Mouse (Mus musculus) adrenal gland, adult 2 months (tissue): ENCODE measurements around the gene Dhx34. TPM values are rescaled to one million over a fixed set of nuclear protein-coding genes. Genes with fewer than 3 reads are reported as not detected.
"Not testable (repeated sequence)": the region's sequence is repeated elsewhere in the genome, so short reads cannot be mapped to it uniquely, and the experiment has no call there.

Experiments
- DNase-seq: peaks from one replicate; pipeline ENCODE4 v3.0.0; 2021
- long read RNA-seq: library from polyadenylated mRNA; stranded (forward); transcript quantifications from one replicate; pipeline ENCODE4 v2.0.0, GENCODE M21; 2021
- polyA plus RNA-seq: library from polyadenylated mRNA; depleted of rRNA; stranded (reverse); fragments of >200 nt; gene quantifications from 2 replicates; pipeline ENCODE4 v1.2.3, GENCODE M21; 2012; rRNA removed
- total RNA-seq, 2 experiments: library from RNA; stranded (reverse); gene quantifications; 2 replicates each; pipeline ENCODE4 v1.2.3; 2021

The Dhx34 gene
- total RNA-seq (10 to 100 TPM; 10.3 to 12.6 TPM), polyA plus RNA-seq (37.1 and 44.3 TPM in 2 replicates)
- long read RNA-seq, partial matches to known transcripts, result 8 of 17 reads
- long read RNA-seq, other reads (novel, unspliced or antisense), result 7 of 17 reads

GRCm38 (mm10) chr7:16221582-16222272 is at the start of gene Dhx34:
Gene Dhx34 (minus strand): TSS chr7:16222037.
- DNase-seq, result peak; percentile 96

DNA sequence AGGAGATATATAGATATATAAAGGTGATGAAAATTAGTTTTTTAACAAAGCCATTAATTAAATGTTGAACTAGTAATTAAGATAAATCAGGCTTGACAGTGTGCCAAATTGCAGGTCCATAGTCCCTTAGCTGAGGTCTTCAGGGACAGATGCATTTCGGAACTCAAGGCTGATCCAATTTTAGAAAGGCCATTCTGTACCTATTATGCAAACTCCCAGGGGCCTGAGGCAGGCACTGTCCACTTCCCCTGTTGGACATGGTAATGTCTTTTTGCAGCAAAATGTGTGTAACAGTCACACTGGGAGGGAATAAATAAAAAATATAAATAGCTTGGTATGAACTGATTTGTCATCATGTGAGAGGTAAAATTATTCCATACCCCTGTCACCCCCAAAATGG is 49.3 kb upstream of the Dhx34 start:
- no peak for DNase-seq

DNA sequence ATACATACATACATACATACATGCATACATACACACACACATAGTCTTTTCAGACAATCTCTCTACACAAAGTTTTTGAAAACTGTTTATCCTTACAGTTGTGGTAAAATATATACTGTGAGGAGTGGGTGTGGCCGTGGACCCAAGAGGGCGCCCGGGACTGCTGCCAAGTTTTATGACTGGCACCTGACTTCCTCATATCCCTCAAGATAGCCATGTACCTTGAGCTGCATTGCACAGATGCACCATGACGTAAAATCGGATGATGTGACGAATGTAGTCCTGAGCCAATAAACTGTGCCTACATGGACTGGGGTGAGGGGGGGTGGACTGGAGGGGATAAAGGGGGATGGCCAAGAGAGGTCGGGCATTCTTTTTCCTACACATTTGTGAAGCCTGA is 44.8 kb upstream of the Dhx34 start:
- not testable (repeated sequence) for DNase-seq

GRCm38 (mm10) chr7:16265856-16266255 is 44.0 kb upstream of the Dhx34 start:
- DNase-seq, result no peak

- no peak for DNase-seq
Measured at GRCm38 (mm10) chr7:16263843-16264242, 42.0 kb upstream of the Dhx34 start.

DNA sequence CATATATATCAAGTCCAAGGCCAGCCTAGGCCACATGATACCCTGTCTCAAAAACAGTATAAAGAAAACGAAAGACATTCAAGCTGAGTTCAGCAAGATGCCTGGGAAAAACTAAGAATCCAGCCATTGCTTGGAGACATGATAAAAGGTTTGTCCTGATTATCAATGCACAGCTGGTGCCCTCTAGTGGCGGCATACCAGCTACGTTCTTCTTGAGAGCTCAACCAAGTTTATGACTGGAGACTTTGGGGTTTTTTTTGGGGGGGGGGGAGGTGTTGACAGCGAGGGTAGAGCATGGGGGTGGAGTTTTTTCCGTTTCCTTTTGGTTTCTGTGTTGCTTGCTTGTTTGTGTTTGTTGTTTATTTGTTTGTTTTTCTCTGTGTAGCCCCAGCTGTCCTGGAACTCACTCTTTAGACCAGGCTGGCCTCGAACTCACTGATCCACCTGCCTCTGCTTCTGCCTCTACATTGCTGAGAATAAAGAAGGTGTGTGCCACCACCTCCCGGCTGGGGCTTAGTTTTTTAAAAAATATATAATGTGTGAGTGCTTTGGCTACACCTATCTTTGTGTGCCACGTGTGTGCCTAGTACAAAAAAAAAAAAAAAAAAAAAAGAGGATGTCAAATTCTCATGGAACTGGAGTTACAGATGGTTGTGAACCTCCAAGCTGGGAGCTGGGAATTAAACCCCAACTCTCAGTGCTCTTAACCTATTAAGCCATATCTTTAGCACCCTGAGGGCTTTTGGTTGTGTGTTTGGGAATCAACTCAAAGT is 41.4 kb upstream of the Dhx34 start:
- peak; percentile 64 for DNase-seq

- no peak for DNase-seq
Measured at GRCm38 (mm10) chr7:16261097-16261496, 39.3 kb upstream of the Dhx34 start.

DNA sequence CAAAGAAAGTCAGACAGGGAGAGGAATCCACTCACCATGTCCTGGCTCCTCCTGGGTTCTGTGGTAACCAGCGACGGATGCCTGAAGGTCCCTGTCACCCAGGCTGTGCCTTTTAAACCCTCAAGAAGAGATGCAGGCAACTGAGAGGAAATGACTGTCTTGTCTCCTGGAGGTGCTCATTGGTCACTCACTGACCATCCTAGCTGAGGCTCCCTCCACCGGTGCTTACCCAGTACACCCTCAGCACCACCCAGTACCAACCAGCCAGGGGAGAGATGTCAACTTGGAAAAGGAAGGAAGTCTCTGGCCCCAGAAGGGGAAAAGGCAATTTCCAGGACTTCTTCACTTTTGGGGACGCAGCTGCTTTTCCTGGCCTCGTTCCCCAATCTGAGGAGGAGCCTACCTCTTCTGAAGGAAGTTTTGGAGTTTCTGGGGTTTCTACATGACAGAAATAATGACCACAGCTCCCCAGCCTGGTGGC is 37.3 kb upstream of the Dhx34 start, which contains the start of gene C5ar1:
TSS of gene C5ar1 (minus strand) at position 431 of the 481 bp plus-strand sequence.
- DNase-seq, result no peak

- DNase-seq, result no peak
Measured at GRCm38 (mm10) chr7:16257830-16258229, 36.0 kb upstream of the Dhx34 start.

DNA sequence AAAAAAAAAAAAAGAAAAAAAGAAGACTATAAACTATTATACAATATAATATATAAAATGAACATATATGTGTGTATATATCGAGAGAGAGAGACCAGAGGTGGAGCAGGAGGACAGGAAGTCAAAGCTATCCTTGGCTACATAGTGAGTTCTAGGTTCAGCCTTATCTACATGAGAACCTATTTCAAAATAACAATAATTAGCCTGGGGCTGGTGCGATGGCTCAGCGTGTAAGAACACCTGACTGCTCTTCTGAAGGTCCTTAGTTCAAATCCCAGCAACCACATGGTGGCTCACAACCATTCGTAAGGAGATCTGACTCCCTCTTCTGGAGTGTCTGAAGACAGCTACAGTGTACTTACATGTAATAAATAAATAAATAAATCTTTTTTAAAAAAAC is 34.1 kb upstream of the Dhx34 start:
- not testable (repeated sequence) for DNase-seq

DNA sequence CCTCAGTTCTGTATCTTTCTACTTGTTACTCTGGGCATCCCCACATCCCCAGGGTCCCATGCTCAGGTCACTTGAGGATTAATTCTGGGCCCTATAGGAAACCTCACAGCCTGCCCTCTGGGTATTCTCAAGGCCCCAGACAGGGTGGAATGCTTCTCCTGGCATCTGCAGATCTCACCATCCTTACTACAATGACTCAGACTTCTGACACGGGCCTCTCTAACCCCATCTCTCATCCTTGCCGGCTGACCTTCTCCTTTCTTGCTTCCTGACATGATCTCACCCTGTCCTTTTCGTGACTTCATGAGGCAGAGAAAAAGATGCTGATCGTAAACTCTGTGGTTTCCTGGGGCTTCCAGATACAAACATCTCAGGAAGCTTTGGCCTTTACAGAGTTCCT is 32.4 kb upstream of the Dhx34 start:
- peak; percentile 66 for DNase-seq

GRCm38 (mm10) chr7:16250687-16251086 is 28.9 kb upstream of the Dhx34 start:
- DNase-seq, result no peak

- DNase-seq, result peak; percentile 11
Measured at GRCm38 (mm10) chr7:16245958-16246357, 24.1 kb upstream of the Dhx34 start.

DNA sequence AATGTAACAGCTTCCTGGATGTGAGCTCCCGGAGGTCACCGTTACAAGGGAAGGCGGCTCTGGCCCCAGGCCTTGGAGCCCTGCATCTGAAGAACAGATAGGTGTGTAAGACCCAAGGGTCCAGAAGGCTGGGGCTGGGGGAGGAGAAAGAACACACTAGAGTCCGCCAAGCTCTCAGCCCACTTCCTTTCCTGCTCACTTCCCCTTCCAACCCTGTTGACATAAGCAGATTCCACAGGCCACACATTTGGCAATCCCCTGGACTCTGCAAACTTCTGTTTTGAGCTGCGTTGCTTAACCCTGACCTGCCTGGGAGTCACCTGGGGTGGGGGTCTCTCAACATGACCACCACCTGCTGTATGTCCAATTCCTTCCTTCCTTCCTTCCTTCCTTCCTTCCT is 22.2 kb upstream of the Dhx34 start, which contains the start of gene C5ar2:
TSS of gene C5ar2 (minus strand) at position 88 of the 400 bp plus-strand sequence.
- DNase-seq, result peak; percentile 14

DNA sequence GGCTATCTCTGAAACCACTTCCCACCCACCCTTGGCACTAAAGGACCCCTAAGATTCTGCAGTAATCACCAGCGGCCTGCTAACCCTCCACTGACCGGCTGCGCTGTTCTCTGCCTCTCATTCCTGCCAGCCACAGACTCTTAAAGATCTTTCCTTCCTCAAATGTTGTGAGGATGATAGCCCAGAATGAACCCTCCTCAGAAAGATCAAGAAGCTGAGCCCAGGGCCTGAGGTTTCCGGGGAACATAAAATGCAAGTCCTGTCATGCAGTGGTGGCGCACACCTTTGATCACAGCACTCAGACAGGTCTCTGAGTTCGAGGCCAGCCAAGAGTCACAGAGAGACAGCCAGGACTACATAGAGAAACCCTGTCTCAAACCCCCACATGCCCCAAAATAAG is 20.4 kb upstream of the Dhx34 start:
- no peak for DNase-seq

GRCm38 (mm10) chr7:16241787-16242186 is 19.9 kb upstream of the Dhx34 start:
- DNase-seq, result no peak

DNA sequence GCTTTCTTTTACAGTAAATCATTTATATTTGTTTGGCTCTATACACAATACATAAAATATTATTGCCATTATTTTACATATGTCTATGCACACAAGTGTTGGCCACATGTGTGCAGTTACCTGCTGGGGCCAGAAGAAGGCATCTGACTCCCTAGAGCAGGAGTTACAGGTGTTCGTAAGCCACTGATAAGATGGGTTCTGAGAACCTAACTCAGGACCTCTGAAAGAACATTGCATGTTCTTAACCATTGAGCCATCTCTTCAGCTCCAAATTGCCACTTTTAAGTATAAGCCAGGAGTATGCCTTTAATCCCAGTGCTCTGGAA is 19.1 kb upstream of the Dhx34 start:
- DNase-seq, result no peak

DNA sequence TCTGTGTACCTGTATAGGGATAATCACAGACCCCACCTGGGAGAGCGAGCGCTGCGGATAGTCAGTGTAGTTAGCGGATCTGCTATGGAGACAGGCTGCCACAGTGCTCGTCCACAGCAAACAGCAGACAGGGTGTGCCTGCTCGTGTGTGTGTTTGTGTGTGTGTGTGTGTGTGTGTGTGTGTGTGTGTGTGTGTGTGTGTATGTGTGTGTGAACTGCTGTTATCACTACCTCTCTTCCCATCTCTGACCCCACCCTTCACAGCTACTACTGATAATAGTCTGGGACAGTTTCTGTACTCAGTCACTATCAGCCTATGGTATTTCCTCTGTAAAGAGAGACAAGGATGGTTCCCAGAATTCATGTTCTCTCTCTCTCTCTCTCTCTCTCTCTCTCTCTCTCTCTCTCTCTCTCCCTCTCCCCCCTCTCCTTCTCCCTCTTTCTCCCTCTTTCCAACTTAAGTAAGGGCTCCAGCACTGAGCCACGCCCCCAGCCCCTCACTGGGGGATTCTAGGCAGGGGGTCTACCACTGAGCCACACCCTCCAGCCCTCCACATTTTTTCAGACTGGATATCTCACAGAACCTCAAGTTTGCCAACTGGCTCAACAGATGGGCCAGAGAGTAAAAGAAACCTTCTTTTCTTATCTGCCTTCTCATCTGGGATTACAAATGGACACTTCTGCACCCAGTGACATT is 18.6 kb upstream of the Dhx34 start:
- no peak for DNase-seq

- DNase-seq, result peak; percentile 16
Measured at GRCm38 (mm10) chr7:16239554-16239997, 17.7 kb upstream of the Dhx34 start.

DNA sequence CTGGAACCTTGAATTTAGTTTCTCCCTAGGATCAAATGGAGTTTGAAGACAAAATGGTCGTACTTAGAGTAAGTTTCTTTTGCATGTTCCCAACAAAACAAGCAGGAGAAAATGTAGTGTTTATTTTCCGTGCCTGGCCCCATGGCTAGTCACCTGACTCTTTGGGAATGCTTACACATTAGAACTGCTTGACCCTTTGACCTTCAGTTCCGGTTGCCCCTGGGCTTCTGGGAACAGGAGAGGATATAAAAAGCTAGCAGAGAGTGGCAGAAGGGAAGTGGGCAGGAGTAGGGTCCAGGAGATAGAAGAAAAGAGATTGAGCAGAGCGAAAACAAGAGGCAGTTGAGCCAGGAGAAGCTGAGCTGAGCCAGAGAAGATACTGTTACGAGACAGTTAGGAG is 8.0 kb upstream of the Dhx34 start:
- no peak for DNase-seq

DNA sequence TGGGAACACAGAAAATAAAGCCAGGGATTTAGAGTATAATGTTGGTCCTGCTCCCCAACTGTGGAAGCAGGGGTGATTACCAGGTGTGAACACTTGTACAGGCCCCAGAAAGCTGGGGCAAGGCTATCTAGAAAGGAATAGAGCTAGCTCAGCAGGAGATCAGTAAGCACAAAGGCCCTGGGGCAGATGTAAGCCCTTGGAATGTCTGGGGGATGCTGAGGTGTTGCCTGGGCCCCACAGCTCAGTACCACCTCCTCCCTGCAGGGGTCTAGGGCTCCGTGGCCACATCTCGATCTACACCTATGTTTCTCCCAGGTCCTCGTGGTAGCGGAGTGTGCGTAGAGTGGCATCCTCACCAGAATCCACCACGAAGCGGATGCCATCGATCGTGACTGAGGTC is 7.9 kb downstream of the Dhx34 start:
- no peak for DNase-seq

DNA sequence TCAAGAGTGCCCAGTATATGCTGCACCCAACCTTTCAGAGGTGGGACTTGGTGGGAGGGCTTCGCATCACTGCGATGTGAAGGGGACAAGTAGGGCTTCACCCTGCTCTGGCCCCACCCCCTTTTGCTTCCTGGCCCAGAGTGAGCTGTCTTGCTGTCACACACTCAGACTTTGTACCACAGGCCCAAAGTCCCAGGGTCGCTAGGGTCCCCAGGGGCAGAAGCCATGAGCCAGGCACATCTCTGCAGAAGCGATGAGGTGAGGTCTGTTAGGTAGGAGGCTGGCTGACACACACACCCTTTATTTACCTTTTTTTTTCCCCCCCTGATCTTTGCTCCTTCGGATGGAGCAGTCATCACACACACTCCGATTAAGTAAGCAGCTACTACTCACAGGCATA is 8.6 kb downstream of the Dhx34 start:
- DNase-seq, result no peak
